Mouse (Mus musculus) cerebellum, adult 2 months (tissue): ENCODE measurements around the gene Ap4s1.

Experiments
- CTCF ChIP-seq: fragments of 200-500 bp; IDR thresholded peaks from 2 replicates; pipeline ENCODE4 v1.5.1; 2011; ENCODE audit warnings: low read depth, mild to moderate bottlenecking, control low read depth, low read length, moderate library complexity, borderline replicate concordance; ENCODE audit not compliant: insufficient read depth
- POLR2A ChIP-seq: fragments of 200-500 bp; IDR thresholded peaks from 2 replicates; pipeline ENCODE4 v1.6.1; 2011; ENCODE audit warnings: low read length, control low read depth, borderline replicate concordance; ENCODE audit not compliant: insufficient read depth

DNA sequence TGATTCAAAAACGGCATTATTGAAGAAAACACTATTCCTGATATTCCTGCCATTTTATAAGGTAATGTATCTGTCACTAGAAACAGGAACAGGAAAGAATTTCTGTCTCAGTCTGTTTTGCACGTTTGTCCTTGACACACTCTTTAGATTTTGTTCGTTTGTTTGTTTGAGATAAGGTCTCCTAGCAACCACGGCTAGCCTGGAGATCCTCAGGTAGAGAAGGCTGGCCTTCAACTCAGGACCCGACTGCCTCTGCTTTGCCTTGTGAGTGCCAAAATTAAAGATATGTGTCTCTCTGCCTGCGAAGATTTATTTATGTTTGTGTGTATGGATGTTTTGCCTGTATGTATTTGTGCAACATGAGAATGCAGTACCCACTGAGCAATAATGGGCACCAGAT is 49.0 kb upstream of the Ap4s1 start:
- no peak for TF ChIP-seq CTCF
- TF ChIP-seq POLR2A, result no peak
